Mouse (Mus musculus) spleen, postnatal 36 days (tissue): ENCODE measurements around the gene Pde10a.

Source experiments
- DNase-seq, 2 experiments: peaks; one replicate each; pipeline ENCODE4 v3.0.0; 2022; ENCODE audit warnings: low spot score in 2 of 2, mixed read lengths in 1 of 2

Pde10a gene

GRCm38 (mm10) chr17:8888105-8888504 is 362.9 kb downstream of the Pde10a start:
- no peak for DNase-seq

DNA sequence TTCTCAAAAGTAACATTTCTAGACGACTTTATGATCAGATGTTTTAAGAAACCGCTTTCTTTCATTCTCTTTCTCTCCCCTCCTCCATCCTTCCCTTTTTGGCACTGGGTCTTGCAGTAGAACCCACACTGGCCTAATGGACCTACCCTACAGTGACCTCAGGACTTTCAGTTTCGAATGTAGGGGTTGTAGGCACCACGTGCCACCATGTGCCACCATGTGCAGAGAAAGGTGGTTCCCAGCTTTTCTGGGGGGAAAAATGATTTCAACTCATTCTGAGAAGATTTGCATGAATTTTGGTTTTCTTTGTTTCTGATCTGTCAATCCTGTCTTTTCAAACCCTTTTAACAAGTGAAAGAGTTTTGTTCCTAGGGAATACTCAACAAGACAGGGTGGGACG is 363.5 kb downstream of the Pde10a start:
- DNase-seq = no peak

- DNase-seq = no peak
Observed at GRCm38 (mm10) chr17:8892193-8892985, 367.2 kb downstream of the Pde10a start.

DNA sequence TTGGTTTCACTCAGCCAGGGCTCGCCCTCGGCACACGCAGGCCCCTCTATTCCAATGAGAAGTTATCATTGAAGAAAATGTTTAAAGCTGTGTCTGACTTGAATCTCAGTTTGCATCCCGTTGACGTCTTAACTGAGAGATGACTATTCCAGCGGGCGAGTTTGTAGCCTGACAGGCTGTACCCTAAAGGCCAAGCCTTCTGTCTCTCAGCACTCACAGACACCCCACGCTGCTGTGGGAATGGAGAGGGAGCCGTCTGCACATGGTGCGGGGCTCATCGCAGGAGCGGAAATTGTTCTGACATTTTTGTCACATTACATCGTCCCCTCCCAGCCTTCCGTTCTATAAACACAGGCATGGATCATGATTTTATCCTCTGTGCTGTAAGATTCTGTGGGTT is 370.8 kb downstream of the Pde10a start:
- no peak for DNase-seq

DNA sequence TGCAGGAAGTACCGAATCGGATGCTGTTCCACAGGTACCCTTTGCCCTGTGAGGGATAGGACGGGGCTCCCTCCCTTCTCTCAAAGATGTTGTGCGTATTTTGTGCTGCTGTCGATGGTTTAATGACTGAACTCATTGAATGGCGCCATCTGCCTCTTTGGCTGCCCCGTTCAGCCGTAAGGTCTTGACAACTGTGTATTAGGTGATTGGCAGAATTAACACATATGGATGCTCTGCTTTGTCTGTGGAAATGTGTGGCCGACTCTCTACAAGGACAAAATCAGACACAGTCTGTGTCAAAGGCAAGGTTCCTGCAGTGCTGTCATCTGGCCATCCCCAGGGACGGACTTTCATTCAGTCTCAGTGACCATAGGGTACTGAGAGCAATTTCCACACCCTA is 372.6 kb downstream of the Pde10a start:
- no peak for DNase-seq

GRCm38 (mm10) chr17:8898221-8898620 is 373.0 kb downstream of the Pde10a start:
- no peak for DNase-seq

DNA sequence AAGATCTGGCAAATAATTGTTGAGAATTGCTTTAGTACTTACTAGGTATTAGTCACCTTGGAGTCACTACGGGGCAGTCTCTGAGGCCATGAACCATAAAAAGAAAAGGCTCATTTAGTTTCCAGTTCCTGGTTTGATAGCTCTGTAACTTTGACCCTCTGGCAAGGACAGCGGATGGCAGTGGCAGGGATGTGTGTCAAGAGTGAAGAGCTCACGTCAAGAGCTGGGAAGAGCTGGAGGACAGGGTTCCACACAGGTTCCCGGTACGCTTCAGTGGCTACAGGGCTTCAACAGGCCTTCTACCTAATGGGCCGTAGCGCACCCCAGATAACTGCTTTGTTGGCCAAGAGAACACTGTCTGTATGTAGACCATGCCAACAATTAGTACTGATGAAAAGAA is 374.0 kb downstream of the Pde10a start:
- DNase-seq = no peak

GRCm38 (mm10) chr17:8903555-8904283 is 378.5 kb downstream of the Pde10a start:
- no peak for DNase-seq

GRCm38 (mm10) chr17:8910571-8910970 is 385.4 kb downstream of the Pde10a start:
- no peak for DNase-seq

DNA sequence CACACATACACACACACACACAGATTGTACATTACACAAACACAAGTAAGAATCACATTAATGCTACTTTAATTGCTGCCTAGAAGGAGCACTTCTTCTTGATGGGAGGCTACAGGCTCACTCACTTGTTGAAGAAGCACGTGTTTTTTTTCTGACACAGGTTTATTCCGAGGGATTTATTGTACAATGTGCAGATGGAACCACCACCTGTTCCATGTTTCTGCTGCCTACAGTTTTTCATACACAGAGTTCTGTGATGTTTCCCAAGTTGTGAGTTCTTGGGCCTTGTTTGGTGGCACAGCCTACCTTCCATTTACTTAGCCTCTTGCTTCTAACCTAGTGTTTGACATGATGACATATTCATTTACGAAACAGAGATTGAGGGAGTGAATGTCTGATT is 387.8 kb downstream of the Pde10a start:
- DNase-seq = no peak

- DNase-seq = no peak
Observed at GRCm38 (mm10) chr17:8915693-8916092, 390.5 kb downstream of the Pde10a start.

DNA sequence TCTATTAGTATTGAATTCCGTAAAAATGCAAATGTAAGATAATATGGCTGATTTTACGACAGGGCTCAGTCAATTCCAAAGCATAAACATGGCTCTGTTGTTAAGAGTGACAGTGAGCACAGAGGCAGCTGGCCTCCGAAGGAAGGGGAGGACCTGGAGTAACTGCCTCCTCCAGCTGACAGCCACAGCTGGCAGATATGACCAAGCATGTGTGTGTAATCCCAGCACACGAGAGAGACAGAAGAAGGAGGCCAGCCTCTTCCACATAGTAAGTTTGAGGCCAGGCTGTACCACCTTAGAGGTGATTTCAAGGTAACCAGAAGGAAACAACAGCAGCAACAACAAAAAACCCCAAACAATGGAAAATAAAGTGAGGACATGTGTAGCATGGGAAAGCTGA is 397.9 kb downstream of the Pde10a start:
- no peak for DNase-seq

- no peak for DNase-seq
Observed at GRCm38 (mm10) chr17:8923727-8924126, 398.6 kb downstream of the Pde10a start.

DNA sequence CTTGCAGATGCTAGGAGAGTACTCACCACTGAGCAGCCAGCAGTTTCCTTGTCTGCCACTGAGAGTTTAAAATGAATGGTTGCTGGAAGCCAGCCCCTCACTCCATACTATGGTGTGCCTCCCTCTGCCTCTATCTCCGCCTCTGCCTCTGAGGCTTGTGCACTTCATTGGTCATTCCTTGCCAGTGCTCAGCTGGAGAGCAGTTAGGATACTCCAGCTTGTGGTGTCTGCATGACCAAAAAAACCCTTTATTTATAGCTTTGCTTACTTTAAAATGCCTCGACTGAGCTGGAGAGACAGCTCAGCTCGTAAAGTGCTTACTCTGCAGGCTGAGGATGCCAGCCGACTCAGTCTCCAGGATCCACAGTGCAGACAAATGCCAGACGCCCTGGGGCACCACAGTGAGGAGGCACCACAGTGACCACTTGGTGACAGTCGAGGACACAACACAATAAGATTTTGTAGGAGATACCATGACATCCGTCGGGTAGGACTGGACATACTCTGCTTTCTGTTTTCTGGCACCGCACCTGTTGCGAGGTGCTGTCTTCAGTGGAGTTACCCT is 400.7 kb downstream of the Pde10a start:
- no peak for DNase-seq

DNA sequence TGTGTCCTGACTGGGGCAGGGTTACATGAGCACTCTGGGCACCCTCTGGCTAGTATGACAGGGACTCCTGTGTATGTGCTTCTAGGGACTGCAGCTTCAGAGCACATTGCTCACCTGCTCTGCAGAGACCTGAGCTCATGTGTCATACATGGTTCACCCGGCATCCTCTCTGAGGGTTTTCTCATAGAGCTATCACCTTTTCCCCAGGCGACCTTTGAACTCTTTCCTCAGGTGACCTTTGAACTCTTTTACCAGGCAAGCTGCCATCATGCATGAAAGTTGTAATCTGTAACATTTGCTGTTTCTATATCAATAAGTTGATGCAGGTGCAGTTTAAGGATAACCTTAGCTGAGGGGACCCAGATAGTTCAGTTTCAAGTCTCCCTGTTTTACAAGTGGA is 403.4 kb downstream of the Pde10a start:
- DNase-seq = no peak

GRCm38 (mm10) chr17:8929636-8930035 is 404.5 kb downstream of the Pde10a start:
- DNase-seq = no peak

GRCm38 (mm10) chr17:8935604-8936003 is 410.4 kb downstream of the Pde10a start:
- no peak for DNase-seq

- no peak for DNase-seq
Observed at GRCm38 (mm10) chr17:8936603-8937002, 411.4 kb downstream of the Pde10a start.

GRCm38 (mm10) chr17:8951588-8951987 is 426.4 kb downstream of the Pde10a start:
- no peak for DNase-seq

DNA sequence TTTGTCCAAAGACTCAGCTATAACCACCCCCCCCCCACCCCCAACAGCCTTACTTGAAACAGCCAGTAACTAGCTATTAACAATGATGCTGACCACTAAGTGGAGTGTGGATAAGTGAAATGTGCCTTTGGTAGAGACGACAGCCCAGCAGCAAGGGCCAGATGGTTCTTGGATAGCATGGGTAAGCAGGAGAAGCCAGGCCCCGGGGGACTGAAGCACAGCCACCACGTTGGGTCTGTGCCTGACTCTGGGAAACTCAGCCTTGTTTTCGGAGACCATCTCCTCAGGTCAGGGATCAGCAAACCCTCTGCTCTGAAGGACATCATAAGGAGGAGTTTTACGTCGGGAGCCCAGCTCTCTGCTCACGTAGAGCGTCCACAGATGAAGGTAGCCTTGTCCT is 427.8 kb downstream of the Pde10a start:
- no peak for DNase-seq

GRCm38 (mm10) chr17:8958125-8958524 is 433.0 kb downstream of the Pde10a start:
- no peak for DNase-seq

GRCm38 (mm10) chr17:8960386-8960785 is 435.2 kb downstream of the Pde10a start:
- no peak for DNase-seq

GRCm38 (mm10) chr17:8961097-8961496 is 435.9 kb downstream of the Pde10a start:
- no peak for DNase-seq
